Mouse (Mus musculus) erythroblast, embryonic 14.5 days (primary cell): ENCODE data around the gene Gng11.

ENCODE experiments used
- GATA1 ChIP-seq: IDR thresholded peaks from 2 replicates; pipeline ENCODE4 v1.6.1; 2012; ENCODE audit warnings: low read length, inconsistent platforms, mixed read lengths
- TAL1 ChIP-seq: IDR thresholded peaks from 3 replicates; pipeline ENCODE4 v1.6.1; 2012; ENCODE audit warnings: low read length, inconsistent platforms, mixed read lengths

- TF ChIP-seq GATA1 (no peak), TAL1 (no peak)
Observed at GRCm38 (mm10) chr6:3967676-3968626, 35.8 kb upstream of the Gng11 start.
